Mouse (Mus musculus): ENCODE data around the gene Atxn7l2. TPM values are rescaled to one million over a fixed set of nuclear protein-coding genes. Genes with fewer than 3 reads are reported as not detected.

The Atxn7l2 gene
- polyA plus RNA-seq, 1 experiment from 2014 or later: 19.9 TPM

GRCm38 (mm10) chr3:108169199-108169598, 41.5 kb downstream of the Atxn7l2 start:
- WGBS: 33% methylated on average over 3 of the region's 3 CpGs
- no peak for DNase-seq (ENCODE audit: low spot score)
- H3K9ac ChIP-seq (ENCODE audit: low read depth, low read length): no peak overlapping the region
- no peaks in the 10 kb centered on the region for H3K9me3 ChIP-seq (ENCODE audit: control insufficient read depth, low read length)
- H3K36me3 ChIP-seq (ENCODE audit: control insufficient read depth, insufficient read depth, low read length): no peaks in the 10 kb centered on the region
- H3K4me3 ChIP-seq (ENCODE audit: low read depth, low read length): no peak overlapping the region
- peak overlapping the region; percentile 47; the same call in 1 of the 2 replicates for H3K27ac ChIP-seq (ENCODE audit: low read depth, low read length)
- H3K4me1 ChIP-seq (replicated peaks; ENCODE audit: control insufficient read depth, insufficient read depth, low read length): peaks cover 22% of the 10 kb centered on the region
- no peak for ATAC-seq (ENCODE audit: low FRiP score)
- H3K4me2 ChIP-seq (replicated peaks; ENCODE audit: low read depth, low read length): no peak overlapping the region
- no peaks in the 10 kb centered on the region for H3K27me3 ChIP-seq (ENCODE audit: control insufficient read depth, insufficient read depth, low read length)

GRCm38 (mm10) chr3:108167499-108167898, 43.2 kb downstream of the Atxn7l2 start:
- H3K27ac ChIP-seq (ENCODE audit: low read depth, low read length): peak overlapping the region; percentile 91
- H3K4me2 ChIP-seq (replicated peaks; ENCODE audit: low read depth, low read length): no peak overlapping the region
- DNase-seq (ENCODE audit: low spot score) (no peak), ATAC-seq (ENCODE audit: low FRiP score) (no peak)
- H3K4me1 ChIP-seq (replicated peaks; ENCODE audit: control insufficient read depth, insufficient read depth, low read length): peaks cover 22% of the 10 kb centered on the region
- 36% methylated on average over 14 of the region's 14 CpGs for WGBS
- H3K27me3 ChIP-seq (ENCODE audit: control insufficient read depth, insufficient read depth, low read length): no peaks in the 10 kb centered on the region
- H3K4me3 ChIP-seq (ENCODE audit: low read depth, low read length): no peak overlapping the region
- H3K9ac ChIP-seq (ENCODE audit: low read depth, low read length): no peak overlapping the region
- H3K9me3 ChIP-seq (ENCODE audit: control insufficient read depth, low read length): no peaks in the 10 kb centered on the region
- H3K36me3 ChIP-seq (ENCODE audit: control insufficient read depth, insufficient read depth, low read length): no peaks in the 10 kb centered on the region

GRCm38 (mm10) chr3:108166486-108167211, 44.1 kb downstream of the Atxn7l2 start:
- peaks cover 22% of the 10 kb centered on the region for H3K4me1 ChIP-seq (replicated peaks; ENCODE audit: control insufficient read depth, insufficient read depth, low read length)
- H3K27ac ChIP-seq (ENCODE audit: low read depth, low read length): peak overlapping the region; percentile 91
- H3K36me3 ChIP-seq (ENCODE audit: control insufficient read depth, insufficient read depth, low read length): no peaks in the 10 kb centered on the region
- 5% methylated on average over 8 of the region's 11 CpGs for WGBS
- DNase-seq (ENCODE audit: low spot score): peak; percentile 80
- no peaks in the 10 kb centered on the region for H3K27me3 ChIP-seq (ENCODE audit: control insufficient read depth, insufficient read depth, low read length)
- no peaks in the 10 kb centered on the region for H3K9me3 ChIP-seq (ENCODE audit: control insufficient read depth, low read length)
- H3K9ac ChIP-seq (ENCODE audit: low read depth, low read length): no peak overlapping the region
- H3K4me2 ChIP-seq (replicated peaks; ENCODE audit: low read depth, low read length): no peak overlapping the region
- peak; percentile 82 for ATAC-seq (ENCODE audit: low FRiP score)
- H3K4me3 ChIP-seq (ENCODE audit: low read depth, low read length): no peak overlapping the region

GRCm38 (mm10) chr3:108165532-108166315, 45.0 kb downstream of the Atxn7l2 start:
- H3K9me3 ChIP-seq (ENCODE audit: control insufficient read depth, low read length): no peaks in the 10 kb centered on the region
- DNase-seq (ENCODE audit: low spot score) (peak; percentile 48), ATAC-seq (ENCODE audit: low FRiP score) (peak; percentile 44; the same call in 1 of the 2 replicates)
- 15% methylated on average over 10 of the region's 10 CpGs for WGBS
- 0 out of 2 replicates have a peak overlapping the region, but pooled peaks have one; percentile 16 for H3K9ac ChIP-seq (ENCODE audit: low read depth, low read length)
- H3K27me3 ChIP-seq (ENCODE audit: control insufficient read depth, insufficient read depth, low read length): no peaks in the 10 kb centered on the region
- H3K4me3 ChIP-seq (ENCODE audit: low read depth, low read length): no peak overlapping the region
- H3K4me1 ChIP-seq (replicated peaks; ENCODE audit: control insufficient read depth, insufficient read depth, low read length): peaks cover 22% of the 10 kb centered on the region
- H3K27ac ChIP-seq (ENCODE audit: low read depth, low read length): peak overlapping the region; percentile 91
- H3K4me2 ChIP-seq (replicated peaks; ENCODE audit: low read depth, low read length): peak overlapping the region; percentile 11
- no peaks in the 10 kb centered on the region for H3K36me3 ChIP-seq (ENCODE audit: control insufficient read depth, insufficient read depth, low read length)

- H3K9ac ChIP-seq (ENCODE audit: low read depth, low read length): peak overlapping the region; percentile 27; the same call in 1 of the 2 replicates
- H3K4me3 ChIP-seq (ENCODE audit: low read depth, low read length): no peak overlapping the region
- ATAC-seq (ENCODE audit: low FRiP score): peak; percentile 30; the same call in 1 of the 2 replicates
- WGBS: 23% methylated on average over 9 of the region's 9 CpGs
- peaks cover 22% of the 10 kb centered on the region for H3K4me1 ChIP-seq (replicated peaks; ENCODE audit: control insufficient read depth, insufficient read depth, low read length)
- H3K27ac ChIP-seq (ENCODE audit: low read depth, low read length): peak overlapping the region; percentile 91
- H3K4me2 ChIP-seq (replicated peaks; ENCODE audit: low read depth, low read length): 0 out of 2 replicates have a peak overlapping the region, but pooled peaks have one; percentile 21
- no peaks in the 10 kb centered on the region for H3K36me3 ChIP-seq (ENCODE audit: control insufficient read depth, insufficient read depth, low read length)
- no peaks in the 10 kb centered on the region for H3K27me3 ChIP-seq (ENCODE audit: control insufficient read depth, insufficient read depth, low read length)
- DNase-seq (ENCODE audit: low spot score): peak; percentile 94
- H3K9me3 ChIP-seq (ENCODE audit: control insufficient read depth, low read length): no peaks in the 10 kb centered on the region
Measured at GRCm38 (mm10) chr3:108164807-108165206, 45.9 kb downstream of the Atxn7l2 start.

GRCm38 (mm10) chr3:108164091-108164490, 46.6 kb downstream of the Atxn7l2 start:
- Histone ChIP-seq H3K27me3 (ENCODE audit: control insufficient read depth, insufficient read depth, low read length) (no peaks in the 10 kb centered on the region), H3K9ac (ENCODE audit: low read depth, low read length) (no peak overlapping the region), H3K4me2 (replicated peaks; ENCODE audit: low read depth, low read length) (no peak overlapping the region), H3K36me3 (ENCODE audit: control insufficient read depth, insufficient read depth, low read length) (no peaks in the 10 kb centered on the region), H3K9me3 (ENCODE audit: control insufficient read depth, low read length) (no peaks in the 10 kb centered on the region), H3K27ac (ENCODE audit: low read depth, low read length) (no peak overlapping the region), H3K4me1 (replicated peaks; ENCODE audit: control insufficient read depth, insufficient read depth, low read length) (peaks cover 20% of the 10 kb centered on the region), H3K4me3 (ENCODE audit: low read depth, low read length) (no peak overlapping the region)
- WGBS: 66% methylated on average over 5 of the region's 5 CpGs
- ATAC-seq (ENCODE audit: low FRiP score) (no peak), DNase-seq (ENCODE audit: low spot score) (no peak)

GRCm38 (mm10) chr3:108158383-108159037, 52.2 kb downstream of the Atxn7l2 start:
- no peaks in the 10 kb centered on the region for H3K4me1 ChIP-seq (replicated peaks; ENCODE audit: control insufficient read depth, insufficient read depth, low read length)
- WGBS: 57% methylated on average over 9 of the region's 9 CpGs
- H3K27me3 ChIP-seq (ENCODE audit: control insufficient read depth, insufficient read depth, low read length): no peaks in the 10 kb centered on the region
- DNase-seq (ENCODE audit: low spot score): no peak
- H3K36me3 ChIP-seq (ENCODE audit: control insufficient read depth, insufficient read depth, low read length): no peaks in the 10 kb centered on the region
- H3K27ac ChIP-seq (ENCODE audit: low read depth, low read length): no peak overlapping the region
- H3K9ac ChIP-seq (ENCODE audit: low read depth, low read length): no peak overlapping the region
- no peaks in the 10 kb centered on the region for H3K9me3 ChIP-seq (ENCODE audit: control insufficient read depth, low read length)
- peak; percentile 69 for ATAC-seq (ENCODE audit: low FRiP score)
- H3K4me3 ChIP-seq (ENCODE audit: low read depth, low read length): no peak overlapping the region
- no peak overlapping the region for H3K4me2 ChIP-seq (replicated peaks; ENCODE audit: low read depth, low read length)

GRCm38 (mm10) chr3:108154656-108155055, 56.1 kb downstream of the Atxn7l2 start, which contains the start of gene Gpr61:
Gene Gpr61 (minus strand): TSS chr3:108154882.
- WGBS: 52% methylated on average over 4 of the region's 4 CpGs
- Histone ChIP-seq H3K4me1 (replicated peaks; ENCODE audit: control insufficient read depth, insufficient read depth, low read length) (no peaks in the 10 kb centered on the region), H3K27me3 (ENCODE audit: control insufficient read depth, insufficient read depth, low read length) (no peaks in the 10 kb centered on the region), H3K9ac (ENCODE audit: low read depth, low read length) (peak within 1 kb of the TSS; percentile 19; the same call in 1 of the 2 replicates), H3K27ac (ENCODE audit: low read depth, low read length) (no peak within 1 kb of the TSS), H3K4me3 (ENCODE audit: low read depth, low read length) (no peak within 1 kb of the TSS), H3K36me3 (ENCODE audit: control insufficient read depth, insufficient read depth, low read length) (no peaks in the 10 kb centered on the region), H3K4me2 (replicated peaks; ENCODE audit: low read depth, low read length) (no peak within 1 kb of the TSS), H3K9me3 (ENCODE audit: control insufficient read depth, low read length) (no peaks in the 10 kb centered on the region)
- ATAC-seq (ENCODE audit: low FRiP score) (no peak), DNase-seq (ENCODE audit: low spot score) (no peak)

All from hindbrain, embryonic 11.5 days (tissue).